Mouse (Mus musculus): ENCODE results near the gene Arhgap31.
"Not testable (repeated sequence)": the region's sequence is repeated elsewhere in the genome, so short reads cannot be mapped to it uniquely, and the experiment has no call there.

Arhgap31 gene

DNA sequence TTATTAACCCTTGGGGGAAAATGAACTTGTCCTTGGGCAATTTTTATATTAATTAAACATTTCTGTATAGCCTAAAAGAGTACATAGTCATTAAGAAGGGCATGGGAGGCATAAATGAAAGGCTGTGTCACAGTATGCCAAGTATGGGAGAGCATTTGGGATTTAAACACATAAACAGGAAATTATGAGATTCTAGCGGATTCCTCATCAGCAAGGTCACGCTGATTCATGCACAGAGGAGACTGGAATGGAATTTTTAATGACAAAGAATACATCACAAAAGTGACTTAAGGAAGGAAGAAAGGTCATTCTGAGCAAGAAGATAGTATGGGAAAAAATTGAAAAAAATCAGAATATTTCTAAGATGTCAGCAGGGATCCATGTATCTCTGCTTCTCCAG is 31.8 kb downstream of the Arhgap31 start:
- DNase-seq, result no peak

DNA sequence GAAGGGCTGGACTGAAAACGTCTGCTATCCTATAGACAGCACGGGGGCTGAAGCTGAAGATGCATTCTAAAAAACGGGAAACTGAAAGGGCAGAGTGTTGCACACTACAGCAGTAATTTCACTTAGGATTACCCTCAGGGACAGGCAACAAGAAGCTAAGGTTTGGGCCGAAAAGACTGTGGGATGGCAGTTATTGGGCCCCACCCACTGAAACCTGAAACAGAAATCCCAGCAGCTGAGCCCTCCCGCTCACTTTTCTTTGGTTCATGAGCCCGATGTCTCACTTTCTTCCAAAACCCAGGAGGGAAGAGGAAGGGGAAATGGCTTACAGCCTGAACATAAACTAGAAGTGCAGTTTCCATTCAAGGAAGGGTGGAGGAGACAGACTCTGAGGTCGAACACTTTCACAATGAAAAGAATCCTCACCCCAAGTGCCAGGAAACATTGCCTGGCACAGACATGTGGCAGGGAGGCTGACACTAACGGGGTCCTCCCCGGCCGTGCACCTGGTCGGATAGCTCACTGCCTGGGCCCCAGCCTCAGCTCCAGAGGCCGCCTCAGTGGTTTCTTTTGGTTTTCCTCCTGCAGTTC is 33.5 kb downstream of the Arhgap31 start:
- DNase-seq, result no peak

DNA sequence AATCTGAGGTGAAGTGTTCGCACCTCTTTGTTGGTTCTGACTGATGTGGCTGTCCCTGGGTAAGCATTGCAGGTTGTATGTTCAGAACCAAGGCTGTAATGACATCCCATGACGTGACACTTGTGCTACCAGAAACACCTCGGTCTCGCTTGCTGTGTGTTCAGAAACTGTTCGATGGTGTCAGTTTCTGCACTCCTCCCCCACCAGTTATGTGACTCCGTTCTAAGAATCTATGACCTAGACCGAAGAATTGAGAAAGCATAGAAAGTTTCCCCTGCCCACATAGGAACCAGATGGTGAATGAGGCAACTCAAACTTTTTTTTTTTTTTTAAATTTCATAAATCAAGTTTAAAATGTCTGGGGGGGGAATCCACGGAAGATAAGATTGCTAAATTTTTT is 34.2 kb downstream of the Arhgap31 start:
- DNase-seq, result no peak

DNA sequence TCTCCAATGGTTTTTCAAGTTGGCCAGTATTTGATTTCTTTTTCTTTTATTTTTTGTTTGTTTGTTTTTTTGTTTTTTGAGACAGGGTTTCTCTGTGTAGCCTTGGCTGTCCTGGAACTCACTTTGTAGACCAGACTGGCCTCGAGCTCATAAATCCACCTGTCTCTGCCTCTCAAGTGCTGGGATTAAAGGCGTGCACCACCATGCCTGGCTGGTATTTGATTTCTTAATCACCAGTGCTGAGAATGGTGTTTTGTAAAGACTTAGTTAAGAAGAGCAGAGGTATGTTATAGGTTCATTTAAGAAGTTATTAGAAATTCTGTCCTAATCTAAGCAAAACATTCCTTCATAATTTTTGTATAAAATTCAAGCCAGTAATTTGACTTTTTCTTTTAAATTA is 35.1 kb downstream of the Arhgap31 start:
- not testable (repeated sequence) for DNase-seq

DNA sequence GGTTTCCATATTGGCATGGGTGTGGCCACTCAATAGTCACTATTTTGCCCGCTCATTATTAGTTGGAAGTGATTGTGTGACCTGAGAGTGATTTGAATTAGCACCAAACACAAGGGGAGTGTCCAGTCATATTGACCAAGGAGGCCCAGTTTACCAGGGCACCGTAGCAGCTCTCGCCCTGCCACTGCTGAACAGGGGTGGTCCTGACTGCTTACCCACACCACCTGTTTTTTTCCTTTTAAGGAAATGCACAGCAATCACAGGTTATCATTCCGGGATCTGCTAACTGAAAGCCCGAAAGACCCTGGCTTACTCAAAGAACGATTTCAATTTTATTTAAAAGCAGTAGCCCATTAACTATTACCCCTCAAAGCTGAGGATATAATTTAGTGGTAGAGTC is 35.9 kb downstream of the Arhgap31 start:
- DNase-seq, result no peak

DNA sequence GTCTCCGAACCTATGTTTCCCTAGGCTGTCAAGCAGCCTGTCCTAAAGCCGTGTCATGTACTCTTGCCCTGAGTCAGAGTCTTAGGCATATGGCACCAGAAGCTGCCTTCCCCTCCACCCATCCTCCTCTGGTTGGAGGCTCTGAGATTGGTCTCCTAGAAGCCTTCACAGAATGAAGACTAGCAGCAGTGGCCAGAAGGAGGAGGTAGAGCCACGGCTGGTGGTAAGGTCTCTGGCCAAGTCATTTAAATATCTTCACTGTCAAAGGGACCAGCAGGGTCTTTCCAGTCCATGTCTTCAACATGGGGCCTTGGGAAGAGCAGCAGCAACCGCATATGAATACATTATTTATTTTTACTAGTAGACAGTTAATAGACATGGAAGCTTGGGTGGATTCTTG is 36.4 kb downstream of the Arhgap31 start:
- no peak for DNase-seq

DNA sequence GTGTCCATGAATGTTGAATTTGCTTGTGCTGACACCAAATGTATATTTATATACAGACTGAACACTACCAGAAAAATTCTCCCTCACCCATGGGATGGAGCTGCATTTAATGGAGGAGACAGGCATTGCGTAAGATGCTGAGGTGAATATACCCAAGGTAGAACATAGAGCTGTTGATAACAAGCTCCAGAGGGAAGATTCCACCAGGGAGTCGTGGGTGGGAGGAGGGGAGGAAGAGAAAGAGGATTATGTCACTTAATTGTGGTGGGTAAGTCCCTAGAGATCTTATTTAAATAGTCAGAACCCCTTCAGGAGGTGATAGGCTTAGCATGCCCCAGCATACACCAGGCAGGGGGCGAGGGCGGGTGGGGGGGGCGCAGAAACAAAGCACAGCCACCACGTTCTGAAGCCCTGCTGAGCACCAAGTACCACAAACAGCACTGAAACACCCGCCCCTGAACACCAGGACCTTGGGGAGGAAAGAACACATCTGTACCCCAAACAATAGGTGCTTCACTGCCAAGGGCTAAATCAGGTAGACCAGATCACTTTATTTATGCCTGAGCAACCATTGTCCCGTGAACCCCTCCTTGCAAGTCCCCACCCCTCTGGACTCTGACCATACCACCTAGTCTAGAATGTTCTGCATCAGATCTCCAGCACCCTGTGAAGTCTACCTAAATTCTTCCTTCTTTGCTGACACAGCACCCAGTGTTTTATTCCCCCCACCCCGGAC is 37.3 kb downstream of the Arhgap31 start:
- no peak for DNase-seq

DNA sequence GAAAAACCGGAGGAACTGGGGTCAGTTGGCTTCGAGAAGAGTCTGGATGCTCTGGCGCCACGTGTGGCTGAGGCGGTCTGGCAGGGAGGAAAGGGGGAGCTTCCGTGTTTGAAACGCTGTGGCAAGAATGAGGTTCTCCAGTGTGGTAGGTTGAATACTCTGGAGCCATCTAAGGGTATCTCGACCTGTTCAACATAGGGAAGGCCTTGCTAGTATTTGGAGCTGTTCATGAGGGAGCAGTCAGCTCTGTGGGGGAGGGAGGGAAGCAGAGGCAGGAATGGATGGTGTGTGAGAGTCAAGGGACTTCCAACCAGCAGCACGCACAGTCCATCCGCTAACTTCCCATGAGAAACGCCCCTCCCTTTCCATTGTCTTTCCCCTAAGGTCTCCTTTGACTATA is 38.2 kb downstream of the Arhgap31 start:
- DNase-seq, result no peak

DNA sequence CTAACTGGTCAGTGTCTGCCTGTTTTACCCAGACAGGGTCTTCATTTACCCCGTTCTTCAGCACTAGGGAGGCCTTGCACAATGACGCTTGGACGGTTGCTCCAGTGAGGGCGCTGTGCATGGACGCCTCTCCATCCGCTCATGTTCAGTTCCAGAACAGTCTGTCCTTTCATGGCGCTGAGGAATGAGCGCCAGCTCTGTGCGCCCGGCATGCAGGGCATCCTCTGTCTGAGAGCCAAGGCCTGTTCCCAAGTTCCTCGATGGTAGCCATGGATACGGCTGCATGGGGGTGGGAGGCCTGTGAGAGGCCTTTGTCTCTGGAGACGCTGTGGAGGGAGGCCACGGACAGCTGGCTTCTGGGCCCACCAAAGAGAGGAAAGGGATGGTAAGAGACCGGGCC is 39.6 kb downstream of the Arhgap31 start:
- peak; percentile 22 for DNase-seq

DNA sequence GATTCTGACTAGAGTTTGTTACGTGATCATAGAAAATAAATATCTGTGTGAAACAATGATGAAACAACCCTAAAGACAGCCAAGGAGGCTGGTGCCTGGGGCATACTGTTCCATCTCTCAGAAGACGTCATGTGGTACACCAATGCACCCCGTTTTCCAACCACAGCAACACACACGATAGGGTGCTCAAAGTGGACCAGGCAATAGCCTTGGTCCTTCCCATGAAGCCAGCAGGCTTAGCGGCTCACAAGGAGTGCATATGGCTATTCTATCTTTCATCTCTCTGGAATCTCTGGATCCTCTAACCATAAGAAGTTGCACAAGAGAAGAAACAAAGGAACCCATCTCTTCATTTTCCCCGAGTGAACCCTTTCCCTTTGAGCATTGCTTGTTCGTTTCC is 40.1 kb downstream of the Arhgap31 start:
- no peak for DNase-seq

DNA sequence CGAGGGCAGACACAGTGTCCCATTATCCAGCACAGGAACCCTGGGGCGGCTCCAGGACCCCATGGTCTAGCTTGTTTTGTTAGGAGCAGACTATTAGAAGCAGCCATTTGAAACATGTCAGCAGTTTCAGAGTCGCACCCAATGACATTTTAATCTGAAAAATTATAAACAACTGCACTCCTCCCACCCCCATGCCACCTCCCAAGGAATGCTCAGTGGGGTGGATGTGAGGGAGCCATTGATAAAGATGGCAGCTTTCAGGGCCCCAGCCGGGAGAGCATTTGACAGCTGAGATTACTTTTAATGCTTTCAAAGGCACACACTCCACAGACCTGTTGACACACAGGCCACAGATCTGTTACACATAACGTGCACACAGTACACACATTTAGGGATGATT is 40.7 kb downstream of the Arhgap31 start:
- no peak for DNase-seq

DNA sequence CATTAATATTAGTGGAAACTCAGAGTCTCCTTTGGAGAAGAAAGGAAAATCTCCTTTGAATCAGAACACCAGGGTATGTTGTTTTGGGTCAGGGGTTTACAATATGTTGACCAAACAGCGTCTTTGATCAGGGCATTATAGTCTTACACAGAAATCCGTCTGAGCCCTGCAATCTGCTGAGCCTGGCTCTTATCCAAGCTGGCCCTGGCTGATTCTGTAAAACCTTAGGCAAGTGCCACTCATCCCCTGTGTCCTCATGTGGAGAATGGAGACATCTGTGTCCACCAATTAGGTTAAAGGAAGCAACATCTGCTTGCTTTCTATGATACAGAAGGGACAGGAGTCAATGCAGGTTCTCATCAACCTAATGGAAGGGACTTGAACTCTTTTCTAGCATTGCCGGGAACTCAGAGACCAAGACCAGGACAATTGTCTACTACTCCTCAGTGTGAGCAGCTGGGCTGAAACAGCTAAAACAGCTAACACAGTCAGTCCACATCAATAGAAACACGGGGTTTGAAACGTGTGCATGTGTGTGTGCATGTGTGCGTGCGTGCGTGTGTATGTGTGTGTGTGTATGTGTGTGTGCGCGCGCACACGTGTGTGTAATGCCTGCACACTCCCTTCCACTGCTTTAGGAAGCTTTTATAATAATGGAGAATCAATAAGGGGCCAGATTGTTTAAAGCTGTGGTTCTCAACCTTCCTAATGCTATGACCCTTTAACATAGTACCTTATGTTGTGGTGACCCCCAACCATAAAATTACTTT is 42.3 kb downstream of the Arhgap31 start:
- DNase-seq, result no peak

DNA sequence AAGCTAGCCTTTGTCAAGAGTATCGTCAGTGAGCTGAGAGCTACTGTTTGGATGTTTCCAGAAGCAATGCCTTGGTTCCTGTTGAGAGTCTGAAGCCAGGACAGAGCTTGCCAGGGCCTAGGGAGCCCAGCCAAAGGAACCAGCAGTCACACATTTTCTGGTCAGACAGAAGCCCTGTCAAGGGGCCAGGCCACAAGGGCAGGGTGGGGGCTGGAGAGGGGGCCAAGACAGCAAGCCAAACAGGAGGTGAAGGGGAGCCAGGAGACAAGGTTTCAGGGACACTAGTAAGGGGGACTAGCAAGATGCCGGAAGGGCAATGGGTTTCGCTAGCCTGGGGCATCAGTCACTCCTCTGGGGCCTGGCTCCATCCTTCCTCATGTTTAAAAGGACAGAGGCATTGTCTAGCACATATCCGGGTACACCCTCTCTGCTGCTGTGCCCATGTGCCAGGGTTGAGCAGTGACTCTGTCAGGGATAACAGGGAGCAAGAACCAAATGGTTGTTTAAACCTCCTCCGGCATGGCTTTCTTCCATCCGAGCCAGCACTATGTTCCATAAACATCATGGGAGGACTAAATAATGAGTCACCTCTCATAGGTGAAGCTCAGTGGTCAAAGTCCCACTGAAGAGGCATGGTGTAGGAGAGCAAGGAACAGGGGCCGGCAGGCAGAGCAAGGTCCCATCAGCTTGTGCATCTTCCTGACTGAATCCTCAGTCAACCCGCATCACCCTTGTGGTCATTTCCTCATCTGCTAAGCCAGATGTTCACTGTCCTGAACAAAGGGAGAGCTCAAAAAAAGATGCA is 44.0 kb downstream of the Arhgap31 start:
- peak; percentile 11 for DNase-seq

DNA sequence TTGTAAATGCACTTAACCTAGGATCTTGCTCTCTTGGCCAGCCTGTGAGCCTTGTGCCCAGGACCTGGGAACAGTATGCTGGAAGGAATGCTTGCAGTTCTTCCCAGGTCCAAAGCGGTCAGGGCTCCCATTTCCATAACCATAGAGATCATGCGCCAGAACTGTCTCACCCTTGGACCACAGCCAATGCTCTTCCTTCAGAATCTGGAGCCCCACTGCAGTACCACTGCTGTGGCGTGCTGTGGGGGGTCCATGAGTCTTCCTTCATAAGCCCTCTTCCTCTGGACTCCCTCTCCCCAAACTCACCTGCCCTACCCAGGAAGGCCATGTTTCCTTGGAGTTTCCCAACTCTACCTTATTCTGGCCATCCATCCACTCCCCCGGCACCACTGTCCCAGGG is 46.6 kb downstream of the Arhgap31 start:
- DNase-seq, result no peak

DNA sequence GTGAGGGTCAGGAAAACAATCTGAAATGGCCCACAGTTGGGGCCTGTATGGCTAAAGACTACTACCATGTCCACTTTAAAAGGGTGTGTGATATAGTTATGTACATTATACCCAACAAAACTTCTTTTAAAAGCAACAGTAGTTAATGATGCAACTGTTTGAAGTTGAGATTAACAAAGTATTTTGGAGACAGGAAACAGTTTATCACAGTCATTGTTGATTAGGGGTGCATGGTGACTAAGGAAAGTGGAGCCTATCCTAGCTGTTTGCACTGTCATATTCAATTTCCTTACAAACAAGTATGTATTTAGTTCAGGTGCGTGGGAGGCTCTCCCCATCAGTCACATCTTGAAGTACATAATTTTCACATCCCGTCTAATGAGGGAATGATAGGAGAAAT is 47.1 kb downstream of the Arhgap31 start:
- DNase-seq, result no peak

DNA sequence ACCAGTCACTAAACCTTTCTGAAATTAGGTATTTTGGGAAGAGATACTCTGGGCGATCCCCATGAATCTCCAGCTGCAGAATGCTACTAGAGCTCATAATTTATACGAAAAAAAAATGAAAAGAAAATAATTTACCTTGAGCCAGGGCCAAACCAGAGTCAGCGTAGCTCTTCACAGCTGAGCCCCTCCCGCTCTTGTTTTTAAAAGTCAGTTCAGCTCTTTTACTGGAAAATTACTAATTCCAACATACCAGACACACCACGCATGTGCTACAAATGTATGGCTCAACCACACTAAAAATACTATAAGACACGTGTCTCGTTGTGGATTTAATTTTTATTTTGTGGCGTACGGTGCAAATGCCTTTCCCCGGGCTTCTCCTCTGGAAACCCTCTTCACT is 50.5 kb downstream of the Arhgap31 start:
- no peak for DNase-seq

DNA sequence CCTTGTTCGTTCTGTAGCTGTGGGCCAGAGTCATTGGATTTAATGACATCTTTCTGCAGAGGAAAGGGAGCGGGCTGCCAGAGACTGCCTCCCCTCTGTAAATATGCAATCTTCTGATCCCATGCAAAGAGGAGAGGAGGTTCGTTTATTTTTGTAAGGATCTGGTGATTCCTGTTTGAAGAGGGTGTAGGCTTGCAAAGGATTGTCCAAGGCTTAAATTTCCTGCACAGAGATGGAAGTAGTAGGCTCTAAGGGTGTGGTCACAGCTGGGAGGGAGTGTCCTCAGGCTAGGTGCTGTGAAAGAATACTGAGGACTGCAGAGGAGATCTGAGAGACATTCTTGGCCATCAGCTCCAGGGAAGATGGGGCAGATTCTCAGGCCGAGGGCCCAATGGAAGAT is 58.8 kb downstream of the Arhgap31 start:
- DNase-seq, result no peak

DNA sequence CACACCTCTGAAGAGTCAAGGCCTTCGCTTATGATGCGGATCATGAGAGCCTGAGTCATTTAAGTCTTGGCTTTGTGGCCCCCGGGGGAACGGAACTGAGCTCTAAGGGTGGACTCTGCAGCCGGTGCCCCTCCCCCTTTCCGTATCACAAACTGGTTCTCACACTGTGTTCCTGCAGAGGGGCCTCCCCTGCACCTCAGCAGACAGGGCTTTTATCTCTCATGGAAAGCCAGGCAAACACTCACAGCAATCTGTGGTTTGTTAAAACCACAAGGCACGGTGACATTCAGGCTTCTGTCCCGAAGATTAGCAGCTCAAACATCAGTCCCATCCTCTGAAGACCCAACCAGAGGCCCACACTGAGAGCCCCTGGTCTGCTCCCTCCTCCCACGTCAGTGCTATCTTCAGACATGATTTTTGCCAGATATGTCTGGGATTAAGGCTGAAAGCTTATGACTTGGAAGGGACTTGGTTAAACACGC is 59.6 kb downstream of the Arhgap31 start:
- DNase-seq, result no peak

DNA sequence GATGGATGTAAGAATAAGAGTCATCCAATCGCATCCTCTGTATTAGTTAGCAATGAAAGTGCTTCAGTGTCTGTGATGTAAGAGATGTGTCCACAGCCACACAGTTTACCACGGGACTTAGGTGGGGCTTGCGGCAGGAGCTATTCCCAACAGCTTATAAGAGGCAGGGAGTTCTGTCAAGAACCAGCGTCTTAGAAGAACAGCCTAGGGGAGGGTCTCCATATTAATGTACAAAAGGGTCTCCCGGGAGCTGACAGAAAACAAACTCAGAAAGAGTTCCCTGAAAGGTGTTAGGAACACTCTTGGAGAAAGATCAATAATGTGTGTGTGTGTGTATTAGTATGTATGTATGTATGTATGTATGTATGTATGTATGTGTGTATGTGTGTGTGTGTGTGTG is 60.4 kb downstream of the Arhgap31 start:
- no peak for DNase-seq

DNA sequence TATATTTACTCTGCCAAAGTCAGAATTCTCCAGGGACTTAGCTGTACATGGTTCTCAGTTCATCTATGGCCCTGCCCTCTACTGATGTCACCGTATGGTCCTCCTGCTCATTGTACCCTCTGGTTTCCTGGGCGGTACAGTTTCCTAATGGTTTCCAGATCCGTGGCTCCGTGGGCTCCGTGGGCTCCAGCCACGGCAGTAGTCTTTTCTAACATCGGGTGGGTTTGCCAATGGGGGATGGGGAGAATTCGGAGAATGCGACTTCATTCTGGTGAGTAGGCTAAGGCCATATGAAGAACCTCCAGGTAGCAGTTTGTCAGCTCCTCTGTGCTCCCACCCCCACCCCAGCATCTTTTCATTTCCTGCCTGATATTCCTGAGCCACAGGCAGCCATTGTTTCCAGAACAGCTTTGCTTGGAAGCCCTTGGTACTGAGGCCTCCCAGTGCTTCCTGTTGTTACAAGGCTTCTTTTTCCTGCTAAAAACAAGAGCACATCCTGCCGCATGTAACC is 61.3 kb downstream of the Arhgap31 start:
- no peak for DNase-seq

DNA sequence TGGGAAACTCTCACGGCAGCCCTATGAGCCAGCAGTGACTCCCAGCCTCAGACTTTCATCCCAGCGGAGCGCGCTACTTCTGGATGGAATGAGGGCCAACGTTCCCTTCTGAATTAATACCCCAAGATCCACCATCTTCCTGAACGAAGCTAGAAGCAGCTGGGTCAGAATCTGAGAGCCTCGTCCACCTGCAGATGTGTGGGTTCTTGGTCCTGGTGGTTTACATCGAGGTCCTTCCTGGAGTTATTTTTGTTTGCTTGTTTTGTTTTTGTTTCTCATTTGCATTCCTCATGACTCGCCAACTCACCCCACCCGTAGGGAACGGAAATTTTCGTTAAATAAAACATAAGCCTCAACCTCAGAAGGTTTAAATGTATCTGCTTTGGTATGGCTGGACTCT is 61.8 kb downstream of the Arhgap31 start:
- DNase-seq, result no peak

DNA sequence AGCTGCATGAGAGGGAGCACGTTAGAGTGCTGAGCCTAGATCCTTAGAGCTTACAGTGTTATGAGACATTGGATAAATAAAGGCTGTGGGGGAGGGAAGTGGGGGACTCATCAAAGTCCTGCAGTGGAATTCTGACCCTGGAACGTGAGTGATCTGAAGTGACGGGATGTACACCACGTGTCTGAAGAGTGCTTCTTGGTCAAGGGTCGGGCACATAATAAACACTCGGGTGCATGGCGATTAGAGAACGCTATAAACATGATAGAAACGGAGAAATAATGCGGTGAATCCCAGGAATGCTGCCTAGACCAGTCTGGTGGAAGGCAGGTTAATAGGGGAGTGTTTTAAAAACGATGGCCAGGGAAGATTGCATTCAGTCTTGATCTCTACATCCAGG is 63.6 kb downstream of the Arhgap31 start:
- no peak for DNase-seq
